Mouse (Mus musculus): ENCODE results near the gene Wdr93.

- TF ChIP-seq POLR2A (IDR thresholded peaks at IDR 0.05; ENCODE audit: borderline replicate concordance, control insufficient read depth, low read depth, low read length) = no peak; the same call in 1 of the 2 replicates
- no peak for TF ChIP-seq CTCF (IDR thresholded peaks at IDR 0.05; ENCODE audit: control insufficient read depth, insufficient read depth, low read length)
Observed at GRCm38 (mm10) chr7:79810611-79811506, 67.9 kb downstream of the Wdr93 start, which contains the start of gene Mesp2.

All from bone marrow, adult 2 months (tissue).